Mouse (Mus musculus): ENCODE measurements around the gene Npas2. TPM values are rescaled to one million over a fixed set of nuclear protein-coding genes. Genes with fewer than 3 reads are reported as not detected.
A peak's percentile ranks its signal among the peaks of the same experiment; 100 is the strongest.

Gene Npas2
- polyA plus RNA-seq, 2 experiments: 0.11 TPM

DNA sequence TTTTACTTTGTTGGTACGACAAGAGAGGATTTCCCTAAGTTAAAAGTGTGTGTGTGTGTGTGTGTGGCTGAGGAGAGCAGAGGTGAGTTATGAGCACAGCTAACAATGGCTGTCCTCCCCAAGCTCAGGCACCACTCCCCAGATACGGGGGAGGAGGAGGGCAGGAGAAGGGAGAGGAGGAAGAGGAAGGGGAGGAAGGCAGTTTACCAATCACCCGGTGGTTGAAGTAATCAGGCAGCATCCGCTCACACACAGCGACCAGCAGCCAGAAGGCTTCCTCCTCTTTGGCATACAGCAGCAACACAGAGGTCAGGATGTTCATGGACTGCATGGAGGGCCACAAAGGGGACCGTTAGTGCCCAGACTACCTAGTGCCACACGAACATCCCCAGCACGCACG lies 191.4 kb downstream of the Npas2 start:
- no peak overlapping the region for H3K27ac ChIP-seq
- no peaks in the 10 kb centered on the region for H3K27me3 ChIP-seq (ENCODE audit: control insufficient read depth, insufficient read depth, low read length)
- H3K9me3 ChIP-seq (ENCODE audit: control insufficient read depth, low read length): no peaks in the 10 kb centered on the region
- no peak overlapping the region for H3K9ac ChIP-seq (replicated peaks)
- peaks cover 18 to 19% of the 10 kb centered on the region in 2 experiments for H3K4me1 ChIP-seq (replicated peaks; ENCODE audit: control insufficient read depth in 2 of 2, insufficient read depth in 2 of 2, low read length in 1 of 2)
- no peak for ATAC-seq (ENCODE audit: insufficient read depth)
- H3K4me3 ChIP-seq (ENCODE audit: insufficient read depth in 1 of 2, low read depth in 2 of 2, low read length in 2 of 2): no peak overlapping the region
- TF ChIP-seq EP300 (IDR thresholded peaks at IDR 0.05; ENCODE audit: low read depth): no peak
- TF ChIP-seq CTCF (IDR thresholded peaks at IDR 0.05; ENCODE audit: low read depth): no peak
- H3K36me3 ChIP-seq (replicated peaks; ENCODE audit: control insufficient read depth, insufficient read depth, low read depth): no peaks in the 10 kb centered on the region
- no peak overlapping the region for H3K4me2 ChIP-seq (ENCODE audit: low read depth)
- DNase-seq (ENCODE audit: low read depth in 3 of 3, low spot score in 3 of 3): no peak
- 48% methylated on average over 9 of the region's 9 CpGs for WGBS (ENCODE audit: insufficient replicate concordance)

DNA sequence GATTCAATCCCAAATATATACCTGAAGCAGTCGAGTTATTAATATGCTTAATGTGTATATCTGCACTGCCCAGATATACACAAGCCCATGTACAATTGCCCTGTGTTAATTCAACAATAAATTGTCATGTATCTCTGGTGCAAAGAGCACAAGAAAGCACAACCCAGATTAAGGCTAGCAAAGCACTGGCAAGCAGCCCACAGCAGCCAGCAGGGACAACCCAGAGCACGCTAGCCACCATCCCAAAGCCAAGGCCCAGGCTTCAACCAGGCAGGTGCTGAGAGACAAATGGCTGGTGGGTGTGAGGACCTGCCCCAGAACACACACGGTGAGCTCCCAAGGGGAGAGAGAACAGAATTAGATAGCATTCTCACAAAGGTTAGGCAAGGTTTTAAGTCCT lies 192.9 kb downstream of the Npas2 start:
- WGBS (ENCODE audit: insufficient replicate concordance): 73% methylated on average over 3 of the region's 3 CpGs
- no peaks in the 10 kb centered on the region for H3K9me3 ChIP-seq (ENCODE audit: control insufficient read depth, low read length)
- H3K4me3 ChIP-seq (ENCODE audit: insufficient read depth in 1 of 2, low read depth in 2 of 2, low read length in 2 of 2): no peak overlapping the region

DNA sequence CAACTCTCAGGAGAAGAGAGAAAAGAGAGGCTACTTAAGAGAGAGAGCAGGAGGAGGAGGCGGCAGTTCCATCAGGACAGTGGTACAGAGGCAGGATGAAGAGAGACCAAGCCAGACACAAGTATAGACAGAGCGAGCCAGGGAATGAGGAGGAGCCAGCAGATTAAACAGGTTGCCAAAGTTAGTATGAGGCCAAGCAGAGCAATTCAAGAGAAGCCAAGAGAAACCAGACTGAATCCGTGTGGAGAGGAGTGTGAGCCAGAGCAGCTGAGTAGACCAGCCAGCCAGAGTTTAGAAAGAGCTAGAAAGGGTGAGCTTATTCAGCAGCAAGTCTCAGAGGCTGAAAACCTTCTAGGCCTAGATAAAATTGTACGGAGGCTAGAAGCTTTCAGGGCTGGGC lies 194.0 kb downstream of the Npas2 start:
- WGBS (ENCODE audit: insufficient replicate concordance): 82% methylated on average over 4 of the region's 4 CpGs
- no peak for DNase-seq (ENCODE audit: low read depth in 3 of 3, low spot score in 3 of 3)
- H3K36me3 ChIP-seq (replicated peaks; ENCODE audit: control insufficient read depth, insufficient read depth, low read depth): no peaks in the 10 kb centered on the region
- H3K9me3 ChIP-seq (ENCODE audit: control insufficient read depth, low read length): no peaks in the 10 kb centered on the region
- H3K4me3 ChIP-seq (ENCODE audit: insufficient read depth in 1 of 2, low read depth in 2 of 2, low read length in 2 of 2): no peak overlapping the region
- no peak for TF ChIP-seq CTCF (IDR thresholded peaks at IDR 0.05; ENCODE audit: low read depth)
- no peak for TF ChIP-seq EP300 (IDR thresholded peaks at IDR 0.05; ENCODE audit: low read depth)
- H3K4me1 ChIP-seq (replicated peaks; ENCODE audit: control insufficient read depth in 2 of 2, insufficient read depth in 2 of 2, low read length in 1 of 2): peaks cover 19 to 20% of the 10 kb centered on the region in 2 experiments
- no peak overlapping the region for H3K4me2 ChIP-seq (ENCODE audit: low read depth)
- no peak for ATAC-seq (ENCODE audit: insufficient read depth)
- no peak overlapping the region for H3K9ac ChIP-seq (replicated peaks)
- H3K27ac ChIP-seq: no peak overlapping the region
- H3K27me3 ChIP-seq (ENCODE audit: control insufficient read depth, insufficient read depth, low read length): no peaks in the 10 kb centered on the region

More for the DNA sequence above, 192.9 kb downstream of the Npas2 start:
- Histone ChIP-seq H3K9ac (replicated peaks) (no peak overlapping the region), H3K36me3 (replicated peaks; ENCODE audit: control insufficient read depth, insufficient read depth, low read depth) (no peaks in the 10 kb centered on the region), H3K4me2 (ENCODE audit: low read depth) (no peak overlapping the region), H3K27ac (no peak overlapping the region), H3K4me1 (replicated peaks; ENCODE audit: control insufficient read depth in 2 of 2, insufficient read depth in 2 of 2, low read length in 1 of 2) (peaks cover 18 to 19% of the 10 kb centered on the region in 2 experiments), H3K27me3 (ENCODE audit: control insufficient read depth, insufficient read depth, low read length) (no peaks in the 10 kb centered on the region)
- no peak for DNase-seq (ENCODE audit: low read depth in 3 of 3, low spot score in 3 of 3)
- TF ChIP-seq CTCF (IDR thresholded peaks at IDR 0.05; ENCODE audit: low read depth) (no peak), EP300 (IDR thresholded peaks at IDR 0.05; ENCODE audit: low read depth) (no peak)
- ATAC-seq (ENCODE audit: insufficient read depth): no peak

DNA sequence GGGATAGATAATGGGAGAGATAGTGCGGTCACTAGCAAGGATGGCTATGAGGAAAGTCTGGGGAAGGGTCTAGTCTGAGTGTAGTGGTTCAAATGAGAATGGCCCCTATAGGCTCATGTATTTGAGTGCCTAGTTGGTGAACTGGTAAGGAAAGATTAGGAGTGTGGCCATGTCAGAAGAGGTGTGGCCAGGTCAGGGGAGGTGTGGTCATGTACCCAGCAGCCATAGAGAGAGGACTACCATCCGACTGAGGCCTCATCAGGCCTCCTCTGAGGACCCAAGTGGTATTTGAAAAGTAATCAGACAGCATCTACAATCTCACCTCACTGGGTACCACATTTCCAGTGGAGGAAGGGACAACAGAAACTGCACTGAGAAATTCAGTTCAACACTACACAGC lies 194.6 kb downstream of the Npas2 start:
- no peak overlapping the region for H3K4me3 ChIP-seq (ENCODE audit: insufficient read depth in 1 of 2, low read depth in 2 of 2, low read length in 2 of 2)
- TF ChIP-seq EP300 (IDR thresholded peaks at IDR 0.05; ENCODE audit: low read depth) (0 out of 2 replicates have a peak, but pooled peaks have one; percentile 13), CTCF (IDR thresholded peaks at IDR 0.05; ENCODE audit: low read depth) (no peak)
- no peak for DNase-seq (ENCODE audit: low read depth in 3 of 3, low spot score in 3 of 3)
- H3K9ac ChIP-seq (replicated peaks): no peak overlapping the region; the same call in 1 of the 2 replicates
- H3K4me1 ChIP-seq (replicated peaks; ENCODE audit: control insufficient read depth in 2 of 2, insufficient read depth in 2 of 2, low read length in 1 of 2): peaks cover 25 to 26% of the 10 kb centered on the region in 2 experiments
- H3K27me3 ChIP-seq (ENCODE audit: control insufficient read depth, insufficient read depth, low read length): no peaks in the 10 kb centered on the region
- ATAC-seq (ENCODE audit: insufficient read depth): peak; percentile 79
- H3K9me3 ChIP-seq (ENCODE audit: control insufficient read depth, low read length): no peaks in the 10 kb centered on the region
- no peak overlapping the region for H3K4me2 ChIP-seq (ENCODE audit: low read depth)
- H3K36me3 ChIP-seq (replicated peaks; ENCODE audit: control insufficient read depth, insufficient read depth, low read depth): no peaks in the 10 kb centered on the region
- WGBS (ENCODE audit: insufficient replicate concordance): 50% methylated on average over 2 of the region's 2 CpGs
- H3K27ac ChIP-seq: no peak overlapping the region

DNA sequence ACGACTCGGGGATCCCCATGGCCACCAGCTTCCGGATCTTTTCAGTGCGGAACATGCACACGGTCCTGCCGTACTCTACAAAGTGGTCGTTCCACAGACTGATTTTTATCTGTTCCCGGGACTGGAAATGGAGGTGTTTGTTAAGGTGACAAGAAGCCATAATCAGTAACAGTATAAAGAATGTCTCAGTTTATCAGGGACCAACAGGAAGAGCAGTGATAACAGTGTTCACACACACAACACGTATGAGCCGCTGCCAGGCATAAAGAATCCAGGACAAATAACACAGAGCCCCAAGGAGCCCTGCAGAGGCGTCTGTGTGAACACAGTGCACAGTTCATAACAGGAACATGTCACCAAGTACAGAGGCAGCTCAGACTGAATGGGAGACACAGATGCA lies 195.8 kb downstream of the Npas2 start:
- peak; percentile 74 for TF ChIP-seq EP300 (IDR thresholded peaks at IDR 0.05; ENCODE audit: low read depth)
- TF ChIP-seq CTCF (IDR thresholded peaks at IDR 0.05; ENCODE audit: low read depth): no peak
- no peak overlapping the region for H3K27ac ChIP-seq

More for the DNA sequence above, 195.8 kb downstream of the Npas2 start:
- Histone ChIP-seq H3K4me1 (replicated peaks; ENCODE audit: control insufficient read depth in 2 of 2, insufficient read depth in 2 of 2, low read length in 1 of 2) (peaks cover 26 to 35% of the 10 kb centered on the region in 2 experiments), H3K9me3 (ENCODE audit: control insufficient read depth, low read length) (no peaks in the 10 kb centered on the region), H3K4me3 (ENCODE audit: insufficient read depth in 1 of 2, low read depth in 2 of 2, low read length in 2 of 2) (no peak overlapping the region), H3K9ac (replicated peaks) (0 out of 2 replicates have a peak overlapping the region, but pooled peaks have one; percentile 16), H3K27me3 (ENCODE audit: control insufficient read depth, insufficient read depth, low read length) (no peaks in the 10 kb centered on the region), H3K4me2 (ENCODE audit: low read depth) (peak overlapping the region; percentile 2; the same call in 1 of the 2 replicates), H3K36me3 (replicated peaks; ENCODE audit: control insufficient read depth, insufficient read depth, low read depth) (no peaks in the 10 kb centered on the region)
- DNase-seq (ENCODE audit: low read depth in 3 of 3, low spot score in 3 of 3) (no peak), ATAC-seq (ENCODE audit: insufficient read depth) (no peak; the same call in 1 of the 2 replicates)
- whole genome bisulfite sequencing (ENCODE audit: insufficient replicate concordance): 36% methylated on average over 11 of the region's 11 CpGs
